Mouse (Mus musculus) frontal cortex, postnatal 14 days (tissue): ENCODE results near the gene Pde4a.
"Not testable (repeated sequence)": the region's sequence is repeated elsewhere in the genome, so short reads cannot be mapped to it uniquely, and the experiment has no call there.

Experiments used
- DNase-seq, 2 experiments: peaks; one replicate each; pipeline ENCODE4 v3.0.0; 2022; ENCODE audit warnings: low spot score in 2 of 2

Gene Pde4a

DNA sequence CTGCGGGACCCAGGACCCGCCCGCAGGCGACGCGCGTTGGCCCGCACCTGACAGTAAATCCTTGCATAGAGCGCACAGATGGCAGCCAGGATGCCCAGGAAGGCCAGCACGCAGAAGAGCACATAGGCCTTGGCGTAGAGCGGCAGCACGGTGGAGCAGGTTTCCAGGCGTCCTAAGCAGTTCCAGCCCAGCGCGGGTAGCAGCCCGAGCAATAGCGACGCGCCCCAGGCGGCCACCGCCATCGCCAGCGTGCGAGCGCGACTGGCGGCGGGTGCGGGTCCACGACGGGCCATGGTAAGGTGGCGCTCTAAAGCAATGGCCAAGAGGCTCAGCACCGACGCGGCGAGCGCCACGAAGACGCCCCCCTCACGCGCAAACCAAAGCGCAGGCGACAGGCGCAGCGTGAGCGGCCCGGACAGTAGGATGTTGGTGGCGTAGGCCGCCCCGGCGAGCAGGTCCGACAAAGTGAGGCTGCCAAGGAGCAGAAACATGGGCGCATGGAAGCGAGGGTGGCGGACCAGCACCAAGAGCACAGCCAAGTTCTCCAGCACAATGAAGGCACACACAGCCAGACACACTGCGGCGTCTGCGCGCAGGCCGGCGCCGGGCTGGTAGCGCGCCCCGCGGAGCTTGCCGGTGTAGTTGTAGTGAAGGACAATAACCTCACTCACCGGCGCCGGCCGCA lies 79.1 kb downstream of the Pde4a start:
- no peak for DNase-seq

DNA sequence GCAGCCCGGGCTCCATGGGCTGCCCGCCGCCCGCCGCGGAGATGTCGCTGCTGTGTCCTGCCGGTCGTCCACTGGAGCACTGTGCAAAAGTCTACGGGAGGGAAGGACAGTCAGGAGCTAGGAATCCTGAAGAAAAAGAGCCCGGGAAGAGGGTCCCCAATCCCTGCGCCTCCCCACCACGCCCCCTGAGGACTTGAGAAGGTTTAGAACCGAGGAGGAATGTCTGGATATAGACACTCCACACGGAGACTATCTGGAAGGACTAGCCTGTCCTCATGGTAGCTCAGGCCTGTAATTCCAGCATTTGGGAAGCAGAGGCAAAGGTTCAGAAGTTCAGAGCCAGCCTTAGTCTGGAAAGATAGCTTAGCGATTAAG lies 79.6 kb downstream of the Pde4a start:
- no peak for DNase-seq

DNA sequence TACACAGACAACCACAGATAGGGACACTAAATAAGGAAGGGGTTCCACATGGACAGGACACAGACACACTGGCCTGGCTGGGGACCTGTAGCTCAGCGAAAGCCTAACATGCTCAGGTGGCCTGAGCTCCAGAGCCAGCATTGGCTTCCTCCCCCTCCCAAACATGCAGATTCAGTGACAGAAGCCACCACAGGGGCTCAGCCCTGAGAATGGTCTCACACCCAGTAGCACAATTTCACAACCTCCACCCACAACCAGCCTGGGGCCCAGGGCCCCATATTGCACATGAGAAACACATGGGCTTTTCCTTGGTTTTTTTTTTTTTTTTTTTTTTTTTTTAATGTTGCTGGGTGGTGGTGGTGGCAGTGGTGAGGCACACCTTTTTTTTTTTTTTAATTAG lies 80.8 kb downstream of the Pde4a start:
- DNase-seq: no peak

DNA sequence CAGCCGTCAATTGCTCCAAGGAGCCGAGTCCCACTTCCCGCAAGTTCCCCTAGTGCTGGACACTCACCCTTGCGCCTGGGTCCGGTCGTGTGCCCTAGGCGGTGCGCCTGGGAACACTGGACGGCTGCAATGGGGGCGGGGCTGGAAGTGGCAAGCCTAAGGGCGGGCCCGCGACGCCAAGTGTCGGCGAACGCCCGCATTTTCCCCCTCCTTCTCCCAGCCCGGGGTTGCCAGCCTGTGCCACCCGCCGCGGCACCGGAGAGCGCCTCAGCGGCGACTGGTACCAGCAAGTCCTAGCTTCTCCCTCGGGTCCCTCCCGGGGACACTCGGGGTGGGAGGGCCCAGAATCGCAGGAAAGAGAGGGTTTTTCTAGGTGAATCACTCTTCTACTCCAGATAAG lies 82.8 kb downstream of the Pde4a start, which contains the start of gene S1pr5:
Gene S1pr5 (minus strand): TSS at position 118 of the 400 bp plus-strand sequence.
- DNase-seq: no peak

DNA sequence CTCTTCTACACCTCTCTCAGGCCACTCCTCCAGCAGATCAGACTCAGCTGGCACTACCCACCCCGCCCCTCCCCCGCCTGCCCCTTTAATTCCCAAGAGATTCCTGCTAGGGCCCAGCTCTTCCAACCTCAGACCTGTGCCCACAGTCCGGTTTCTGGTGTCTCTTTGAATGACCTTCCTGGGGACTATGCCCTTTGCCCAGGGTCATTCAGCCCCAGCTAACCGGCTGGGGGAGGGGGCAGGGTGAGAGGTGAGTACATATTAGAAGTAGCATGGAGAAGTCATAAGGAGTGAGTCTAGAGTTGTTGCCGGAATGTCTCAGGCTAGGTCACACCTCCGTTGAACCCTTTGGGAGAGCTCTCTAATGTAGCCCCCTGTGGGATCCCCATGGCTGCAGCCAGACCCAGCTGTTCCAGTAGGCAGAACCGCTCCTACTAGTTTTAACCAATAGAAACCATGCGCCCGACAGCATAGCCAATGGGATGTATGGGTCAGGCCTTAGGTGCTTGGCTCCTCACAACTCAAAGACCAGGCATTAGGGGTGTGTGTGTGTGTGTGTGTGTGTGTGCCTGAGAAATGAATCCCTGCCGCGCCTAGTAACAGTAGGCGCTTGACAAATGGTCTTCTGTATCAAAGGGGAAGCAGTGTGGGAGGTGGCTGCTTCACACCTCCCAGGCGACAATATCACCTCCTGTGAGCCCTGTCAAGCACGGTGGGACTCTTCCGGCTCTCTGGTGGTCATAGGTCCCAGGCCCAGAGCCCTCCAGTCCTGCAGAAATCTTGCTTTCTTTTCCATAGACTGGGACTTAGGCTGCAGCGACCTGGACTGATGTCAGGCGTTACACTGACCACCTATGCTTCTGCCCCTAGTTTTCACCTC lies 84.4 kb downstream of the Pde4a start:
- no peak for DNase-seq

DNA sequence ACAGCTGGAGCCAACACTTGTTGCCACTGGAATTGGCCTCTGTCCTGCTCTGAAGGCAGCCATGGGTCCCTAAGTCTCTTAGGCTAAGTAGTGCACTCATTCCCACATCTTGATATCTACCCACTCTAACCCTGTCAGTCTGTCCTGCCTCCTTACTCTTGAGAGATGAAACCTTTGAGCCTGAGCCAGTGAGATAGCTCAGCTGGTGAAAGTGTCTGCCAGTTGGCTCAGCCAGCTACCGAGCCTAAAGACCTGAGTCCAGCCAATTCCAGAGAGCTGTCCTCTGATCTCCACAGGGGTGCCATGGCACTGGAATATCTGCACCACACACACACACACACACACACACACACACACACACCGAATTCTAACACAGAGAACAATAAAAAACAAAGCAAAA lies 85.0 kb downstream of the Pde4a start:
- DNase-seq: no peak

DNA sequence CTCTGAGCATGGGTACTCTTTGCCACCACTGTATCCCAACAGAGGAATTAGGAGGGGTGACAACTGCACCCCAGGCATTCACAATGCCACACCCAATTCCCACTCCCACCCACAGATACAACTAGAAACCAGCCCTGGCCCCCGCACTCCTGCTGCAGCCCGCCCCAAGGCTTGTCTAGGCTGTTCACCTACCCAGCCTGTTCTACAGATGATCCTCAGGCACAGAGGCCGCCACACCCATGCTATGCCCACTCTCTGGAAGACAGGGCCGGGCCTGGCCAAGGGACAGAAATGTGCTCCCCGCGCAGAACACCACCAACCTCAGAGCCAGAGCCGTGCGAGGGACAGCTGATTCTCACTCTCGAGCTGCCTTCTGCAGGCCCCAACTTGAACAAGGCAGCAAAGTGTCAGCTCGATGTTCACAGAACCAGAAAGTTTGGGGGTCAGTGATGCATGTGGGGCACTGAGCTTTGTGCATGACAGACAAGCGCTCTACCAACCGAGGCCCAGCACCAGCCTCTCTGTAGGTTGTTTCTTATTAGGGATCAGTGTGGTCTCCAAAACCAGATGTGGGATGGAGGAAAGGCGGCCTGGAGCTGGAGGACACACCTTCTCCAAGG lies 85.7 kb downstream of the Pde4a start:
- DNase-seq: no peak

DNA sequence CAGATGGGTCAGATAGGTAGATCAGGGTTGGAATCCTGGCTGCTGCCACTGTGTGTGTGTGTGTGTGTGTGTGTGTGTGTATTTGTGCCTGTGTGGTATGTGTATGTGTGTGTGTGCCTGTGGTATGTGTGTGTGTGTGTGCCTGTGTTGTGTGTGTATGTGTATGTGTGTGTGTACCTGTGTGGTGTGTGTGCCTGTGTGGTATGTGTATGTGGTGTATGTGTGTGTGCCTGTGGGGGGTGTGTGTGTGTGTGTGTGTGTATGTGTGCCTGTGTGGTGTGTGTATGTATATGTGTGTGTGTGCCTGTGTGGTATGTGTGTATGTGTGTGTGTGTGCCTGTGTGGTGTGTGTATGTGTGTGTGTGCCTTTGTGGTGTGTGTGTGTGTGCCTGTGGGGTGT lies 89.2 kb downstream of the Pde4a start:
- DNase-seq: no peak

DNA sequence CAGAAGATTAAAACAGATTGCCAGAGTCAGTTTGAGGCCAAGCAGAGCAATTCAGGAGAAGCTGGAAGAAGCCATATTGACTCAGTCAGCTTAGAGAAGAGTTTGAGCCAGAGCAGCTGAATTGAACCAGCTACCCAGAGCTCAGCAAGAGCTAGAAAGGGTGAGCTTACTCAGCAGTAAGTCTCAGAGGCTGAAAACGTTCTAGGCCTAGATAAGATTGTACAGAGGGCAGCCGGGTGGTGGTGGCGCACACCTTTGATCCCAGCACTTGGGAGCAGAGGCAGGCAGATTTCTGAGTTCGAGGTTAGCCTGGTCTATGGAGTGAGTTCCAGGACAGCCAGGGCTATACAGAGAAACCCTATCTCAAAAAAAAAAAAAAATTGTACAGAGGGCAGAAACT lies 90.8 kb downstream of the Pde4a start:
- not testable (repeated sequence) for DNase-seq

DNA sequence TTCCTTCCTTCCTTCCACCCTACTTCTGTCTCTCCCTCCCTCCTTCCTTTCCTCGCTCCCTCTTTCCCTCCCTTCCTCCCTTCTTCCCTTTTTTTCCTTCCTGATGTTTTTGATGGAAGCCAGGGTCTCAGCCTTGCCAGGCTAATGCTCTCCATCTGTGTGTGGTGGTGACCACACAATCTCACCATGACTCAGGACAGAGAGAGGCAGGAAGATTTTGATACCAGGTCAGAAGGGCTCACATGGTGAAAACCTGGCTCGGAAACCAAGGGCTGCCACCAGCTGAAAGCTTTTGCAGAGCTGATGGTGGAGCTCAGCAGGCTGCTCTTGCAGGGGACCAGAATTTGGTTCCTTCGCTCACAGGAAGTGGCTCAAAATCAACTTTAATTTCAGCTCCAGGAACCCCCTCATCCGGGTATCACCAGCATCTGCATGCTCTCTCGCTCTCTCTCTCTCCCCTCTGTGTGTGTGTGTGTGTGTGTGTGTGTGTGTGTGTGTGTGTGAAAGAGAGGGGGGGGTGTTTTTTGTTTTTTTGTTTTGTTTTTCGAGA lies 95.1 kb downstream of the Pde4a start:
- no peak for DNase-seq

DNA sequence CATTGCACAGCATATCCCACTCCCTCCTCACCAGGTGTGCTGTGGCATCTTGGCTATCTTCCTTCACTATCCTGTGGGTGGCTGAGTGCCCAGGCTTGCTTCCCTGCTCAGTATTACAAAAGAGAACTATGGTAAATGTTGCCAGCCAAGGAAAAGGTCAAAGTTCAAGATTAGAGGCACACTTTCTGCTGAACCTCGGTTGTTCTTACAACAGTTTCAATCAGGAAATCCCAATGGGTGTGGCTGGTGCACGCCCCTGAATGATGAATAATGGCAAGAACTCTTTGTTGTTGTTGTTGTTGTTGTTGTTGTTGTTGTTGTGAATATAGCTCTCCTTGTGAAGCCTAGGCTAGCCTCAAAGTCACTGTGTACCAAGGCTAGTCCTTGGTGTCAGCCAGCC lies 96.3 kb downstream of the Pde4a start:
- no peak for DNase-seq
